Mouse (Mus musculus) forebrain, embryonic 13.5 days (tissue): ENCODE measurements around the gene Srpr. TPM values are rescaled to one million over a fixed set of nuclear protein-coding genes. Genes with fewer than 3 reads are reported as not detected.

Source experiments
- ATAC-seq: fragments of 200-750 bp; cut with Nextera tagmentation; 2 replicates; pipeline ENCODE4 v1.8.0; 2017
- H3K27ac ChIP-seq: fragments of 300-500 bp; sonication (generic); 2 replicates; pipeline ENCODE4 v1.5.1; 2015; ENCODE audit warnings: inconsistent platforms, mild to moderate bottlenecking, moderate library complexity
- H3K27me3 ChIP-seq: fragments of 300-500 bp; sonication (generic); 2 replicates; pipeline ENCODE4 v1.6.1; 2015; ENCODE audit warnings: mild to moderate bottlenecking, inconsistent platforms
- H3K36me3 ChIP-seq: fragments of 300-500 bp; sonication (generic); 2 replicates; pipeline ENCODE4 v1.6.1; 2015; ENCODE audit warnings: mild to moderate bottlenecking, inconsistent platforms; ENCODE audit not compliant: poor library complexity, severe bottlenecking
- H3K4me1 ChIP-seq: fragments of 300-500 bp; sonication (generic); 2 replicates; pipeline ENCODE4 v1.6.1; 2015; ENCODE audit warnings: inconsistent platforms
- H3K4me2 ChIP-seq: fragments of 300-500 bp; sonication (generic); 2 replicates; pipeline ENCODE4 v1.6.1; 2015; ENCODE audit warnings: inconsistent platforms, mild to moderate bottlenecking, moderate library complexity
- H3K4me3 ChIP-seq: fragments of 300-500 bp; sonication (generic); 2 replicates; pipeline ENCODE4 v1.5.1; 2015; ENCODE audit warnings: mild to moderate bottlenecking, inconsistent platforms
- H3K9ac ChIP-seq: fragments of 300-500 bp; sonication (generic); 2 replicates; pipeline ENCODE4 v1.6.1; 2015; ENCODE audit warnings: mild to moderate bottlenecking, inconsistent platforms
- H3K9me3 ChIP-seq: fragments of 300-500 bp; sonication (generic); replicated peaks from 2 replicates; pipeline ENCODE4 v1.6.1; 2016; ENCODE audit warnings: inconsistent platforms
- WGBS: fragments of 180-500 bp; shearing (Covaris S2); methylation state at CpG from one replicate; pipeline ENCODE4 v1.1.7; 2015; 5-methylcytosine and 5-hydroxymethylcytosine counted together
- polyA plus RNA-seq: library from polyadenylated mRNA; unstranded; fragments of >200 nt; fragmentation: Nextera tagmentation; extraction: Ambion mirVana; gene quantifications from 2 replicates; pipeline ENCODE4 v1.2.1, GENCODE M21; 2015

Srpr gene
- polyA plus RNA-seq, 1 experiment from 2014 or later: 57.6 TPM

- H3K27me3 ChIP-seq: no peaks in the 10 kb centered on the region
- H3K36me3 ChIP-seq: peaks cover 57% of the 10 kb centered on the region
- H3K9ac ChIP-seq: no peak overlapping the region
- ATAC-seq: no peak
- H3K4me1 ChIP-seq: no peaks in the 10 kb centered on the region
- no peak overlapping the region for H3K27ac ChIP-seq
- H3K4me3 ChIP-seq: no peak overlapping the region
- H3K4me2 ChIP-seq: no peak overlapping the region
- 93% methylated on average over 3 of the region's 3 CpGs for WGBS
- no peaks in the 10 kb centered on the region for H3K9me3 ChIP-seq
These were observed 28.7 kb downstream of the Srpr start for GRCm38 (mm10) chr9:35228671-35229070.

- Histone ChIP-seq H3K4me1 (no peaks in the 10 kb centered on the region), H3K27ac (no peak overlapping the region), H3K36me3 (peaks cover 50% of the 10 kb centered on the region), H3K4me3 (no peak overlapping the region), H3K9me3 (no peaks in the 10 kb centered on the region), H3K9ac (no peak overlapping the region), H3K4me2 (no peak overlapping the region), H3K27me3 (no peaks in the 10 kb centered on the region)
- ATAC-seq: no peak
- WGBS: 59% methylated on average over 3 of the region's 3 CpGs
These were observed 36.0 kb downstream of the Srpr start for GRCm38 (mm10) chr9:35235996-35236395.

- Histone ChIP-seq H3K4me1 (no peaks in the 10 kb centered on the region), H3K27me3 (no peaks in the 10 kb centered on the region), H3K27ac (no peak overlapping the region), H3K9me3 (no peaks in the 10 kb centered on the region), H3K9ac (no peak overlapping the region), H3K4me2 (no peak overlapping the region), H3K36me3 (peaks cover 29% of the 10 kb centered on the region), H3K4me3 (no peak overlapping the region)
- no peak for ATAC-seq
- 91% methylated on average over 1 of the region's 1 CpGs for WGBS
These were observed 38.4 kb downstream of the Srpr start for GRCm38 (mm10) chr9:35238371-35238770.

- no peak for ATAC-seq
- H3K27ac ChIP-seq: no peak overlapping the region
- no peaks in the 10 kb centered on the region for H3K27me3 ChIP-seq
- H3K9ac ChIP-seq: no peak overlapping the region
- H3K4me2 ChIP-seq: no peak overlapping the region
- peaks cover 24% of the 10 kb centered on the region for H3K36me3 ChIP-seq
- no peaks in the 10 kb centered on the region for H3K4me1 ChIP-seq
- 86% methylated on average over 6 of the region's 6 CpGs for WGBS
- H3K9me3 ChIP-seq: no peaks in the 10 kb centered on the region
- no peak overlapping the region for H3K4me3 ChIP-seq
These were observed 39.1 kb downstream of the Srpr start for GRCm38 (mm10) chr9:35238915-35239571.

- WGBS: 80% methylated on average over 1 of the region's 1 CpGs
- Histone ChIP-seq H3K4me3 (no peak overlapping the region), H3K36me3 (peaks cover 17% of the 10 kb centered on the region), H3K4me1 (0 out of 2 replicates have a peak, but pooled peaks cover 2% of the 10 kb centered on the region), H3K27me3 (no peaks in the 10 kb centered on the region), H3K27ac (no peak overlapping the region), H3K4me2 (no peak overlapping the region), H3K9me3 (no peaks in the 10 kb centered on the region), H3K9ac (no peak overlapping the region)
- no peak for ATAC-seq
These were observed 39.8 kb downstream of the Srpr start for GRCm38 (mm10) chr9:35239734-35240133.

GRCm38 (mm10) chr9:35247405-35247804 is 47.4 kb downstream of the Srpr start:
- H3K36me3 ChIP-seq: 0 out of 2 replicates have a peak, but pooled peaks cover 2% of the 10 kb centered on the region
- no peak overlapping the region for H3K27ac ChIP-seq
- H3K27me3 ChIP-seq: no peaks in the 10 kb centered on the region
- H3K4me1 ChIP-seq: 0 out of 2 replicates have a peak, but pooled peaks cover 5% of the 10 kb centered on the region
- H3K4me2 ChIP-seq: no peak overlapping the region
- no peak overlapping the region for H3K4me3 ChIP-seq
- WGBS: 95% methylated on average over 2 of the region's 2 CpGs
- no peak overlapping the region for H3K9ac ChIP-seq
- no peaks in the 10 kb centered on the region for H3K9me3 ChIP-seq
- no peak for ATAC-seq

- no peak overlapping the region for H3K27ac ChIP-seq
- no peaks in the 10 kb centered on the region for H3K9me3 ChIP-seq
- H3K4me2 ChIP-seq: no peak overlapping the region
- peaks cover 2% of the 10 kb centered on the region; the same call in 1 of the 2 replicates for H3K36me3 ChIP-seq
- no peak overlapping the region for H3K4me3 ChIP-seq
- H3K27me3 ChIP-seq: no peaks in the 10 kb centered on the region
- 0 out of 2 replicates have a peak, but pooled peaks cover 5% of the 10 kb centered on the region for H3K4me1 ChIP-seq
- ATAC-seq: no peak
- no peak overlapping the region for H3K9ac ChIP-seq
These were observed 49.5 kb downstream of the Srpr start for GRCm38 (mm10) chr9:35249476-35249875.

- H3K27me3 ChIP-seq: no peaks in the 10 kb centered on the region
- WGBS: 96% methylated on average over 7 of the region's 7 CpGs
- H3K9me3 ChIP-seq: no peaks in the 10 kb centered on the region
- no peak for ATAC-seq
- H3K4me1 ChIP-seq: no peaks in the 10 kb centered on the region
- peaks cover 10% of the 10 kb centered on the region for H3K36me3 ChIP-seq
- no peak overlapping the region for H3K4me3 ChIP-seq
- H3K27ac ChIP-seq: no peak overlapping the region
- no peak overlapping the region for H3K4me2 ChIP-seq
- no peak overlapping the region for H3K9ac ChIP-seq
These were observed 57.4 kb downstream of the Srpr start for GRCm38 (mm10) chr9:35257365-35257764.

- Histone ChIP-seq H3K27me3 (no peaks in the 10 kb centered on the region), H3K4me3 (no peak overlapping the region), H3K9me3 (no peaks in the 10 kb centered on the region), H3K4me2 (no peak overlapping the region), H3K36me3 (peaks cover 10% of the 10 kb centered on the region), H3K9ac (no peak overlapping the region), H3K4me1 (peaks cover 12% of the 10 kb centered on the region), H3K27ac (no peak overlapping the region)
- no peak for ATAC-seq
- WGBS: 90% methylated on average over 4 of the region's 4 CpGs
These were observed 62.4 kb downstream of the Srpr start for GRCm38 (mm10) chr9:35262418-35262817.

- Histone ChIP-seq H3K4me3 (no peak overlapping the region), H3K4me1 (peaks cover 16% of the 10 kb centered on the region), H3K4me2 (no peak overlapping the region), H3K9me3 (no peaks in the 10 kb centered on the region), H3K27ac (no peak overlapping the region), H3K27me3 (no peaks in the 10 kb centered on the region), H3K36me3 (peaks cover 10% of the 10 kb centered on the region), H3K9ac (no peak overlapping the region)
- 96% methylated on average over 2 of the region's 2 CpGs for WGBS
- ATAC-seq: no peak
These were observed 63.5 kb downstream of the Srpr start for GRCm38 (mm10) chr9:35263431-35263830.

GRCm38 (mm10) chr9:35264509-35264908 is 64.5 kb downstream of the Srpr start:
- no peak overlapping the region for H3K4me3 ChIP-seq
- no peak overlapping the region for H3K4me2 ChIP-seq
- WGBS: 98% methylated on average over 3 of the region's 3 CpGs
- no peak overlapping the region for H3K27ac ChIP-seq
- H3K9ac ChIP-seq: no peak overlapping the region
- no peak for ATAC-seq
- peaks cover 20% of the 10 kb centered on the region for H3K4me1 ChIP-seq
- H3K36me3 ChIP-seq: peaks cover 10% of the 10 kb centered on the region
- no peaks in the 10 kb centered on the region for H3K9me3 ChIP-seq
- H3K27me3 ChIP-seq: no peaks in the 10 kb centered on the region

GRCm38 (mm10) chr9:35267146-35267975 is 67.4 kb downstream of the Srpr start, which contains the start of the genes Fam118b and Rpusd4:
Gene Fam118b (minus strand): TSS chr9:35267805.
Gene Rpusd4 (plus strand): TSS chr9:35267865.
- Histone ChIP-seq H3K27ac (peak within 1 kb of the TSS; percentile 77), H3K4me1 (peaks cover 20% of the 10 kb centered on the region), H3K27me3 (no peaks in the 10 kb centered on the region), H3K4me3 (peak within 1 kb of the TSS; percentile 58), H3K9me3 (no peaks in the 10 kb centered on the region), H3K9ac (peak within 1 kb of the TSS; percentile 77), H3K4me2 (peak within 1 kb of the TSS; percentile 74), H3K36me3 (peaks cover 6% of the 10 kb centered on the region; the same call in 1 of the 2 replicates)
- WGBS: under 1% methylated on average over 60 of the region's 62 CpGs
- peak; percentile 97 for ATAC-seq
